Comparison of ENCODE assay signal across 9 mouse cellular contexts in the genomic region with DNA sequence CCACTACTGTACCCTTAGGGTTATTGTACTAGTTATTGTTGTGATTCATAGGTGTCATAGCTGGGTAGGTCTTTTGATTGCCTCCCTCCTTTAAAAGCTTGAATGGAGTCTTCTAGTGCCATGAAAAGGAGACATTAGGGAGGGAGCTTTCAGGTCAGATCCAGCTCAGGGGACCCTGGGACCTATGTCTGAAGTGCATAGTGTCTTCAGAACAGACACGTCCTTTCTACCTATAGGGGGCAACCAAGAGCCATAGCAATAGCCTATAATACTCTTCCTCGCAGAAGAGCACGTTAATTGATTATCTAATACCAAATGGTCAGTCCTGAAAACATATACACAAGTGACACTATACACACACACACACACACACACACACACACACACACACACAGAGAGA.
DNase-seq lines count a peak whose midpoint lies in the region; ATAC-seq and TF ChIP-seq lines count a peak whose summit lies in the region.
"Had no signal": no experiment of that assay in that cellular context is flagged by ENCODE, and none has a peak within 500 bp of the region (broad histone marks: within the 10 kb centered on the region; RNA-seq: fewer than 3 reads in every experiment).

No protein-coding gene starts in this region.

- no peak overlapping the region for H3K9ac ChIP-seq in embryonic facial prominence, embryonic 11.5 days (replicated peaks; ENCODE audit: low read length)
- H3K9ac ChIP-seq in liver, postnatal 0 days (replicated peaks) = no peak overlapping the region
- H3K9ac ChIP-seq in liver, embryonic 12.5 days = no peak overlapping the region
- H3K9ac ChIP-seq: heart, embryonic 13.5 days had no signal

- peak; percentile 52 for DNase-seq in embryonic facial prominence, embryonic 11.5 days (ENCODE audit: low spot score)
- no peak for DNase-seq in embryonic facial prominence, embryonic 10.5 days (ENCODE audit: low spot score)
- no peak for DNase-seq in liver, postnatal 0 days
- DNase-seq in embryo, embryonic 10.5 days (ENCODE audit: low spot score) = peak; percentile 64
- DNase-seq in naive thymus-derived CD4-positive, alpha-beta T cell, adult 2 months (ENCODE audit: low read depth) = peak; percentile 14
- DNase-seq in layer of hippocampus, postnatal 36 days = no peak
- DNase-seq in urinary bladder, postnatal 10 days (ENCODE audit: low spot score) = no peak

- WGBS in embryonic facial prominence, embryonic 11.5 days = 19% methylated on average over 3 of the region's 3 CpGs
- WGBS in embryonic facial prominence, embryonic 10.5 days = 23% methylated on average over 3 of the region's 3 CpGs
- 5% methylated on average over 3 of the region's 3 CpGs for WGBS in liver, postnatal 0 days (ENCODE audit: insufficient replicate concordance)
- 9% methylated on average over 3 of the region's 3 CpGs for WGBS in liver, embryonic 12.5 days (ENCODE audit: insufficient replicate concordance)

- no peak overlapping the region for H3K27ac ChIP-seq in embryonic facial prominence, embryonic 11.5 days (replicated peaks; ENCODE audit: low read depth, low read length)
- no peak overlapping the region for H3K27ac ChIP-seq in embryonic facial prominence, embryonic 10.5 days (replicated peaks)
- no peak overlapping the region for H3K27ac ChIP-seq in liver, postnatal 0 days (ENCODE audit: low read depth)
- no peak overlapping the region for H3K27ac ChIP-seq in liver, embryonic 12.5 days
- H3K27ac ChIP-seq: heart, embryonic 13.5 days had no signal

- H3K4me3 ChIP-seq in embryonic facial prominence, embryonic 11.5 days (ENCODE audit: low read depth, low read length) = no peak overlapping the region
- H3K4me3 ChIP-seq in embryonic facial prominence, embryonic 10.5 days = no peak overlapping the region
- no peak overlapping the region for H3K4me3 ChIP-seq in liver, postnatal 0 days (ENCODE audit: low read depth, low read length)
- H3K4me3 ChIP-seq in liver, embryonic 12.5 days = no peak overlapping the region
- H3K4me3 ChIP-seq: heart, embryonic 13.5 days had no signal

- H3K9me3 ChIP-seq in embryonic facial prominence, embryonic 11.5 days (replicated peaks; ENCODE audit: control insufficient read depth, low read length) = no peaks in the 10 kb centered on the region
- H3K9me3 ChIP-seq in embryonic facial prominence, embryonic 10.5 days = no peaks in the 10 kb centered on the region
- no peaks in the 10 kb centered on the region for H3K9me3 ChIP-seq in liver, postnatal 0 days (ENCODE audit: low read length)
- no peaks in the 10 kb centered on the region for H3K9me3 ChIP-seq in liver, embryonic 12.5 days (replicated peaks)
- H3K9me3 ChIP-seq: heart, embryonic 13.5 days had no signal

- ATAC-seq in embryonic facial prominence, embryonic 11.5 days (replicated peaks; ENCODE audit: insufficient number of reproducible peaks, low FRiP score, low TSS enrichment, low read depth) = no peak
- ATAC-seq in liver, postnatal 0 days = no peak
- ATAC-seq in liver, embryonic 12.5 days = no peak

- H3K36me3 ChIP-seq in embryonic facial prominence, embryonic 11.5 days (replicated peaks; ENCODE audit: control insufficient read depth, insufficient read depth, low read depth, low read length) = no peaks in the 10 kb centered on the region; the same call in 1 of the 2 replicates
- no peaks in the 10 kb centered on the region for H3K36me3 ChIP-seq in embryonic facial prominence, embryonic 10.5 days (replicated peaks)
- no peaks in the 10 kb centered on the region for H3K36me3 ChIP-seq in liver, postnatal 0 days (replicated peaks; ENCODE audit: insufficient read depth, low read length)
- H3K36me3 ChIP-seq in liver, embryonic 12.5 days = no peaks in the 10 kb centered on the region
- H3K36me3 ChIP-seq: heart, embryonic 13.5 days had no signal

- no peaks in the 10 kb centered on the region for H3K27me3 ChIP-seq in embryonic facial prominence, embryonic 11.5 days (ENCODE audit: control insufficient read depth, insufficient read depth, low read length)
- H3K27me3 ChIP-seq in embryonic facial prominence, embryonic 10.5 days (replicated peaks; ENCODE audit: low read depth, poor library complexity, severe bottlenecking) = no peaks in the 10 kb centered on the region
- no peaks in the 10 kb centered on the region for H3K27me3 ChIP-seq in liver, postnatal 0 days (ENCODE audit: insufficient read depth, low read length)
- H3K27me3 ChIP-seq in liver, embryonic 12.5 days (replicated peaks) = no peaks in the 10 kb centered on the region

- peak; percentile 86 for TF ChIP-seq CTCF in liver, postnatal 0 days (IDR thresholded peaks at IDR 0.05; ENCODE audit: low read depth)

- no peaks in the 10 kb centered on the region for H3K4me1 ChIP-seq in embryonic facial prominence, embryonic 11.5 days (ENCODE audit: control insufficient read depth, insufficient read depth, low read length)
- H3K4me1 ChIP-seq in embryonic facial prominence, embryonic 10.5 days = peaks cover 6% of the 10 kb centered on the region
- no peaks in the 10 kb centered on the region for H3K4me1 ChIP-seq in liver, postnatal 0 days (ENCODE audit: insufficient read depth)
- no peaks in the 10 kb centered on the region for H3K4me1 ChIP-seq in liver, embryonic 12.5 days
- H3K4me1 ChIP-seq: heart, embryonic 13.5 days had no signal

- no peak overlapping the region for H3K4me2 ChIP-seq in embryonic facial prominence, embryonic 11.5 days (ENCODE audit: low read depth, low read length)
- no peak overlapping the region for H3K4me2 ChIP-seq in liver, postnatal 0 days (ENCODE audit: low read depth, low read length)
- no peak overlapping the region for H3K4me2 ChIP-seq in liver, embryonic 12.5 days
- H3K4me2 ChIP-seq: heart, embryonic 13.5 days had no signal

- TF ChIP-seq EP300 in liver, postnatal 0 days (IDR thresholded peaks at IDR 0.05; ENCODE audit: low read depth) = no peak

Comparison
In these comparisons a context has a peak if more than half of its experiments do, and no peak if none do; other contexts are left out.
1. DNase-seq: peak in embryonic facial prominence, embryonic 11.5 days (single experiment), embryo, embryonic 10.5 days (single experiment) and naive thymus-derived CD4-positive, alpha-beta T cell, adult 2 months (single experiment); none in embryonic facial prominence, embryonic 10.5 days (single experiment), liver, postnatal 0 days (single experiment), layer of hippocampus, postnatal 36 days (0 of 2) and urinary bladder, postnatal 10 days (single experiment).